Mouse (Mus musculus) spleen, postnatal 14 days (tissue): ENCODE data around the gene Rpl35.
A peak's percentile ranks its signal among the peaks of the same experiment; 100 is the strongest.
"Not testable (repeated sequence)": the region's sequence is repeated elsewhere in the genome, so short reads cannot be mapped to it uniquely, and the experiment has no call there.

Experiments used
- DNase-seq, 2 experiments: peaks; one replicate each; pipeline ENCODE4 v3.0.0; 2021 to 2022; ENCODE audit warnings: low spot score in 2 of 2

The Rpl35 gene

GRCm38 (mm10) chr2:39005574-39006079 is at the start of gene Rpl35:
Gene Rpl35 (minus strand): TSS chr2:39005624.
- DNase-seq = peak; percentile 47 to 66

DNA sequence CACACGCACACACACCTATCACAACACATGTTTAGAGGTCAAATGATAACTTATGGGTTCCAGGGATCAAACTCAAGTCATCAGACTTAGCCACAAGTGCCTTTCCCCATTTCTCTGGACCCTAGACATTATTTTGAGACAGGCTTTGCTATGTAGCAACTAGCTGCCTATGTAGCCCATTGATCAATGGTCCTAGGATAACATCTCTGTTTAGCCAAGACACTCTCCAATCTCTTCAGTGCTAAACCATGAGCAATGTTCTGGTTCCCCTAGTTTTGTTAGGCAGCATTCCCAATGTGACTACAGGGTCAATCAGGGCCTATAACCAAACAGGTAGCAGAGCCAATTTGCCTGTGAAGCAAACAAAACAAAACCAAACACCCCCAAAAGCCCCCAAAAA is 43.1 kb upstream of the Rpl35 start:
- DNase-seq = no peak

DNA sequence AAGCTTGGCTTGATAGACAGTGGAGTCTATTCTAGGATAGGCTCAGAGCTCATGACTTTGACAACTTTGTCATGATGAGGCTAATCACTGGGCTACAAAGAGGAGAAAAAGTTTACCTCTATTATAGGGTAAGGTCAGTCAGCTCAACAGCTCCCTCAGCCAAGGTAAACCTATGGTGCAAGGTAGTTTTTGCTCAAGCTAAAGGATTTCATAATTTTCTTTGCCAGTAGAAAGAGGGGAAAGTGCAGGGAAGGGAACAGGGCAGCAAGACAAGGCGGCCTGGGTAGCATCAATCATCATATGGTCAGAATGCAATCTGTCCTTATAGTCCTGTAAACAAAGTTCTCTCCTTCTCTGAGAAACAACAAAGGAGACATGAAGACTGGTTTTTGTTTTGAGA is 34.8 kb upstream of the Rpl35 start:
- no peak for DNase-seq

- no peak for DNase-seq
These were observed 26.2 kb upstream of the Rpl35 start for GRCm38 (mm10) chr2:39031611-39032010.

DNA sequence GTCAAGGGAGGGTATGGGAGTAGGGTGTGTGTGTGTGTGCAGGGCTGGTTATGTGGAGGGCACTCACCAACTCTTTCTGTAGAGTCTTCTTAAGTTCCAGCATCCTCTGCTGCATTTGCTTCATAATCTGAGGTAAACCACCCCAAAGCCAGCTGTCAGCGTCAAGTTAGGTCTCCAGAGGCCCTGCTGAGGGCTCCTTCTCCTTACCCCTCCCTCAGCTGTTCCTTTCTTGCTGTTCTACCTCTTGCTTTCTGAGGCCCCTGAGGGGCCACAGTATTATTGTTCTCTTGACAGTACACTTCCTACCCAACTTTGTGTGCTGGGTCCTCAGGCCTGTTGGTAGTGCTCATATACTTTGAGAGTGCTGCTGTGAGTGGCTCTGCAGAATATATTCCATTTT is 14.6 kb upstream of the Rpl35 start:
- DNase-seq = no peak

GRCm38 (mm10) chr2:39016581-39016980 is 11.2 kb upstream of the Rpl35 start:
- DNase-seq = no peak

DNA sequence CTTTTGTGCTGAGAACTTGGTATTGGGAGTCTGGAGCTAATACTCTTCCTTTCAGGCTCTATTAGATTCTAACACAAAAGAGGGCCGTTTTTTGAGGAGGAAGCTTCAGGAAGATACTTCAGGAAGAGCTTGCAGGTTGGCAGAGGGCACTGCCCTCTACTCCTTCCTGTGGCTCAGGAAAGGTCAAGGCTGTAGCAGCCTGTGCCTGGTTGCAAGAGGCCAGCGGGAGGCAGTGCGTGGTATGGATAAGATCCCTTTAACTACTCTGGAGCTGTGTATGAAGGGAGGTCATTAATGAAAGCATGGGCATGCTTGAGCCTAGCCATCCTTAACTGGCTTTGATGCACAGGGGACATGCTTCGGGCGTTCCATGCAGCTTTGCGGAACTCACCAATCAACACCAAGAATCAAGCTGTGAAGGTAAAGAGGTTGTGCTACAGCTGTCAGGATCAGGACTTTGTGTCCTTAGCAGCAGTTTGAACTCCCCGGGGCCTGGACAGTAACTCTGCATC is 7.4 kb upstream of the Rpl35 start:
- DNase-seq = no peak

DNA sequence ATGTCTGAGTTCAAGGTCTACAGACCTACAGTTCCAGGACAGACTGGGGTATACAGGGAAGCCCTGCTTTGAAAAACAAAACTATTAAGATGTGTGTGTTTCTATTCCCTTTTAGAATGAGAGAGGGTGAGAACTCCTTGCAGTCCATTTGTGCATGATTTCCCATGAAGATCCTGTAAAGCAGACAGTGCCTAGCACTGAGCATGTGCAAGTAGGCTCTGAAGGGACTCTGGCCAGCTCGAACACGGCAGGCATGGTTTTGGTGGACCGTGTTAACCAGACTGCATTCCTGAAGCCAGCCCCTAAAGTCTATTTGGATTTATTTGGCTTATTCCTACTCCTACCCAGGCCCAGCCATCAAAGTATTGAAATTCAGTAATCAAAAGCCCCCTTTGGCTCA is 6.5 kb upstream of the Rpl35 start:
- no peak for DNase-seq

GRCm38 (mm10) chr2:39011264-39011663 is 5.8 kb upstream of the Rpl35 start:
- DNase-seq = no peak

DNA sequence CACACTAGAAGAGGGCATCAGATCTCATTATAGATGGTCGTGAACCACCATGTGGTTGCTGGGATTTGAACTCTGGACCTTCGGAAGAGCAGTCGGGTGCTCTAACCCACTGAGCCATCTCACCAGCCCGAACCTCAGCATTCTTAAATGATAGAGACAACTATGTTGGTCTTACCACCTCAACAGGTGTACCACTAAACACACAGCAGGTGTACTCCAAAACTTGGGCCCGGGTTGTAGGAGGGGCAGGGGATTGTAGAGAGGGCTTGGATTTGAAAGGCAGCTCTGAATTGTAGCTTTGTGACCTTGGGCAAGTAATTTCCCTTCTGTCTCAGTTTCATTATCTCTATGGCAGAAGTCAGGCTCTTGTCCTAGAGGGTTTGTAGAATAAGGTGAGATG is 4.7 kb upstream of the Rpl35 start:
- DNase-seq = not testable (repeated sequence)

- peak; percentile 44 to 62 for DNase-seq
These were observed 3.5 kb upstream of the Rpl35 start for GRCm38 (mm10) chr2:39008954-39009365.

DNA sequence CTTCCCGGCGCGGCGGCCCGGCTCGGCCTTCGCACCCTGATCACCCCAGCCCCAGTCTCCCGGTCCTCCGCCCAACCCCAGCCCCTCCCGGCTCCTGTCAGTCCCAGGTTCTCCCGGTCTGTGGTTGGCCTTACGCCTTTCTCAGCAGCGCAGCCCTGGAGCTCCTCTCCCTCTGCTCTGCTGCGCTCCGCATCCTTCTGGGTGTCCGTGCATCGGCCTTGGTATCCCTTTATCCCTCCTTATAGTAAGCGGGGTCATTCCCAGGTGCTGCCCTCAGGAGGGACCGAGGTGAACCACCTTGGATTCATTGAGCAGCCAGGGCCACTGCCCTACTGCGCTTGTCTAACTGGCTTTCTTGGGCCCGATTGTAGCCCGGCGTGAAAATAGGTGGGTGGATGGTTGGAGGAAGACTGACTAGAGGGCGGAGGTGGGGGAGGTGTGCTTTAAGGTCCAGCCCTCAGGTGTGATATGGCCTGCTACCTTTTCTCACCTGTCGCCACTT is 3.0 kb upstream of the Rpl35 start:
- peak in 1 of 2 experiments; percentile 30 for DNase-seq

- DNase-seq = peak; percentile 88 to 94
These were observed 2.4 kb upstream of the Rpl35 start for GRCm38 (mm10) chr2:39007865-39008264.

- DNase-seq = no peak
These were observed 816 bp upstream of the Rpl35 start for GRCm38 (mm10) chr2:39006149-39006730.

DNA sequence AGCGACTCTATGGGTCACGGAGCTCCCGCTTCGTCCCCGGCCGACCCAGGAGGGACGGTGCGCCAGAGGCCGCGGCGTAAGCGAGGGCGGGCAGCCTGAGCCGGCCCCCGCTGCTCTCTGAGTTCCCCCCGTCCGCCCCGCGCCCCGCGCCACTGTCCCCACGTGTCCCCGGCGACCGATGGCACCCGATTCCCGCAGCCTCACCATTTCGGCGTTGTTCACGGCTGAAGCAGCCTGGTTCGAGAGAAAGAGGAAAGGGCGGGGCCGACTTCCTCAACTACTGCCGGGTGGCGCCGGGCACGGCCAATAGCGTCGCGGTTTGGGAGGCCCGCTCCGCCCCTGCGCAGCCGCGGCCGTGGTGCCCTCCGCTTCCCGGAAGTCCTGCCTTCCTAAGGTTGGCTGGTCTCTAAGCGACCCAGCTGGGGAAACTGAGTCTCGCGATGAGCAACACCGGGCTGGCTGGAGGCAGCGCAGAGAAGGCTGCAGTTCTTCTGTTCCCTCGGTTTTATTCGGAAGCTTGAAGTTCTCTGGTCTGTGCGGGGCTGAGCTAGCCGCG is 466 bp downstream of the Rpl35 start, which contains the start of gene Arpc5l:
TSS of gene Arpc5l (plus strand) at position 469 of the 556 bp plus-strand sequence.
- DNase-seq = peak; percentile 83 to 89

DNA sequence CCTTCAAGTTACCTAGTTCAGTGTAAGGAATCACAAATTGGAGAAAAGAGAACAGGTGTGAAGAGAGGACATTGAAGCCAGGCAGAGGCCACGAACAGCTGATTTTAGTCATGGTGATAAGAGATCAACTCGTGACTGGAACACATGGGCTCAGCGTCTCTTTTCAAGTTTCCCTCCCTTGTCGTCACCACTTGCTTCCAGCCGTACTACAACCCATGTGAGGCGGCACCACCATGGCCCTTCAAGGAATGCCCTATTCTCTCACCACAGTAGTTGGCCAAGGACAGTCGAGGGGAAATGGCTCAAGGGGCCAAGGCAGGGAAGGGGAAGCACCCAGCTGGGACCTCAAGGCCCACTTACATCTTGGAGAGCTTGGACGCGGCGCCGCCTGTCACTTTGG is 1.1 kb downstream of the Rpl35 start:
- no peak for DNase-seq

DNA sequence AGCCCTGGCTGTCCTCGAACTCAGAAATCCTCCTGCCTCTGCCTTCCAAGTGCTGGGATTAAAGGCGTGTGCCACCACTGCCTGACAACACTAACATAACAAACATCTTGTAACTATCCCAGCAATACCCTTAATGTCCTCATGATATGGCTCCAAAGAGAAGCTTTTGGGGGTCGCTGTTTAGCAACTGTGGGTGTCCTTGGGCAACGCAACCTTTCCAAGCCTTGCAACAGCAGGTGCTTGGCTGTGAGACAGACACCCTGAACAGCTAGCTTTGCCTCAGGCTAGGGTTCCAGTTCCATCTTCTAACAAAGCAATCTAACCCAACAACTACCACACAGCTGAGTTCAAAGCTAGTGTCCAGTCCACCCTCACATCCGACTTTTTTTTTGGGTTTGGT is 1.9 kb downstream of the Rpl35 start:
- DNase-seq = no peak

DNA sequence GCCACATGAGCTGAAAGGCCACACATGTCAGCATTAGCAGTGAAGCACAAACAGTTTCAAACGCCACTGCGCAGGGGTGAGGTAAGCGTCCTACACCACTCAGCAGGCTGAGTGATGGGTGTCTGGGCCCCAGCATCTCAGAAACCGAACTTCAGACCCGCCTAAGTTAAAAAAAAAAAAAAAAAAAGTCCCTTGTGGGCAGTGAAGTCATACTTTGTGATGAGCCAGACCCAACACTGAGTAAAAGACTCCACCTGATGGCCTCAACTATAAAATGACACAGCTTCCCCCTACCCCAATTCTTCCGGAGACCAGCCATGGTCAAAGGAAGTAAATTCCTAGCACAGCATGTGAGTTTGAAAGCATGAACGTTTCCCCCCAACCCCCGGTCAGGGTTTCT is 2.3 kb downstream of the Rpl35 start:
- no peak for DNase-seq

GRCm38 (mm10) chr2:39001866-39002265 is 3.6 kb downstream of the Rpl35 start:
- no peak for DNase-seq

- DNase-seq = no peak
These were observed 4.9 kb downstream of the Rpl35 start for GRCm38 (mm10) chr2:39000587-39000919.

DNA sequence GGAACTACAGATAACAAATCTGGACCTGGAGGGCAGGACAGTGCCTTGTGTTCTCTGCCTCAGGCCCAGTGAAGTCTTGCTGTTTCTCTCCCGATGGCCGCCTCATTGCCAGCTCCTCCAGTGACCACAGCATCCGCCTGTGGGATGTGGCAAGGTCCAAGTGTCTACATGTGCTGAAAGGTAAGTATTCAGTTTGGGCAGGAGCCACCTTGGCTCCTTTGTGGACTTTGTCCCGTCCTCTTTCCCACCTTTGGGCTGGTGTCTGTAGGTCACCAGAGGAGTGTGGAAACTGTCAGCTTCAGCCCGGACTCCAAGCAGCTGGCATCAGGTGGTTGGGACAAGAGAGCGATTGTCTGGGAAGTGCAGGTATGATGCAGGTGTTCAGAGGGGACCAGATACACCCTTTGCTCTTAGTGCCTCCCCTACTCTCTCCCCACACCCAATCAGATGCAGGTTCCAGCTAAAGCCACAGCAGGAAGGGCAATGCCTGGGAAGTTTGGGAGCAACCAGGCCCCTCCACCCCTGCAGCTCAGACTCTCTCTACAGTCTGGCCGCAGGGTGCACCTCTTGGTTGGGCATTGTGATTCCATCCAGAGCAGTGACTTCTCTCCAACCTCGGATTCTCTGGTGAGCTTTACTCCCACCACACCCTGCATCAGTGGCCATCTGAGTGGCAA is 5.4 kb downstream of the Rpl35 start:
- DNase-seq = no peak

DNA sequence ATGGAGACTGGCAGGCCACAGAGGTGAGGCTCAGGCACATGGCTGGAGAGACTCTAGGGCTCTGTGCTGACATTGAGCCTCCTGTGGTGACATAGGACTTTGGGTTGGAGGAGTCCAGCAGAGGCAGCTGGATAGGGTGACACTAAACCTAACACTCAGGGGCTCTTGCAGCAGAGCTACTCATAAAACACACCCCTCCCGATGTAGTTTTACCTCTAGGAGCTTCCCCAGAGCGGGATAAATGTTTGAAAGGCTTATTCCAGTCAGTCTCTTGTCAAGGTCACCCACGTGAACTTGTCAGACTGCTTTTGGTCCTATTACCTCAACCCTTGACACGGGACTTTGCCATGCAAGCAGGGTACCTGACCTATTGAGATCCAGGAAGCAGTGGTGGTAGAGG is 6.0 kb downstream of the Rpl35 start:
- DNase-seq = no peak
